Mouse (Mus musculus) kidney, adult 11 months (tissue): ENCODE results near the gene Zc3h14.

Experiments used
- DNase-seq: peaks from one replicate; pipeline ENCODE4 v3.0.0; 2022

Zc3h14 gene

DNA sequence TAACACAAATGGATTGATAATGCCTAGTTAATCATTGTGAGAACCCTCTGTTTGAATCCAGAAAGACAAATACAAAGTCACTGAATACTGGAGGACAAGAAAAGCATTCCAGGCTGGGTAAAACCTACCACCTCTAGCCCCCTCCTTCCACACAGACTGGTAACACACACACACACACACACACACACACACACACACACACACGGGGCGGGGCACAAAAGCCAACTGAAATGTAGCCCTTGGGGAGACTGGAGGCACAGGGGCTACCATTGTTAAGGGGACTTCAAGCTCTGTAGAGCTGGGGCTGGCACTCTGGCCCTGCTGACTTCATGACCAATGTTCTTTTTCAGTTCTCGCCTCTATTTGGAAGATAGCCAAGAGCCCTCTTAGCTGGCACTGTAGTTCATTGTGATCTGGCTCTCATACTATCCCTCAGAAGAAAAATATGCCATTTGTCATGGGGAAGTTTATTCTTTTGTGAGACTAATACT lies 5.7 kb upstream of the Zc3h14 start:
- no peak for DNase-seq

- no peak for DNase-seq
Measured at GRCm38 (mm10) chr12:98745626-98746025, 1.1 kb upstream of the Zc3h14 start.

GRCm38 (mm10) chr12:98746131-98746530 lies 633 bp upstream of the Zc3h14 start:
- DNase-seq, result peak; percentile 72

DNA sequence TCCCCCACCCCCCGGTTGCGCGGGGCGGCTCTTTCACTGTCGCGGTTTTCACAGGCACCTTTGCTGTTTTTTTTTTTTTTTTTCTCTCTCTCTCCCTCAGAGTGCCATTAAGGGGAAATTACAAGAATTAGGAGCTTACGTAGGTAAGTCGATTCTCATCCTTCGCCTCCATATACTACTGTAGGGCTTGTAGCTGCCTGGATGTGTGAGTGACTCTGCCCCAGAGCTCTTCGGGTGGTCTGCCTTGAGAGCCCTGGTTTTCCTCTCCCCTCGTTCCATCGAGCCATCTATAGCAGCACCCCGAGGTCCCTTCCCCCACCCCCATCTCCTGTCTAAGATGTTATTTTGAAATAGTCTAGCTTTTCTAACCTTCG lies 603 bp downstream of the Zc3h14 start:
- no peak for DNase-seq

GRCm38 (mm10) chr12:98757636-98758035 lies 10.9 kb downstream of the Zc3h14 start:
- DNase-seq, result no peak

DNA sequence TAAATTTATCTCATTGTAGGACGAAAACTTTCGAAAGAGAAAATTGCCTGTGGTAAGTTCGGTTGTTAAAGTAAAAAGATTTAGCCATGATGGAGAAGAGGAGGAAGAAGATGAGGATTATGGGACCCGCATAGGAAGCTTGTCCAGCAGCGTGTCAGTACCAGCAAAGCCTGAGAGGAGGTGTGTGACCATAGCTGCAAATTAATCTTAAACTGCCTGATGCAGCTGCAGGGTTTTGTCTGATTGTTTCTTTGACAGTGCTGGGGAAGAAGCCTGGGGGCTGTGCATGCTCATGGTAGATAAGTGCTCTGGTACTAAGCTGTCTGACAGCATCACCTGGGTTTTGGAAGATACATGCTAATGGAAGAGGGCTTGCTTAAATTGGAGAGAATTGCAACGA lies 12.9 kb downstream of the Zc3h14 start:
- DNase-seq, result no peak

GRCm38 (mm10) chr12:98766241-98766640 lies 19.5 kb downstream of the Zc3h14 start:
- DNase-seq, result no peak

DNA sequence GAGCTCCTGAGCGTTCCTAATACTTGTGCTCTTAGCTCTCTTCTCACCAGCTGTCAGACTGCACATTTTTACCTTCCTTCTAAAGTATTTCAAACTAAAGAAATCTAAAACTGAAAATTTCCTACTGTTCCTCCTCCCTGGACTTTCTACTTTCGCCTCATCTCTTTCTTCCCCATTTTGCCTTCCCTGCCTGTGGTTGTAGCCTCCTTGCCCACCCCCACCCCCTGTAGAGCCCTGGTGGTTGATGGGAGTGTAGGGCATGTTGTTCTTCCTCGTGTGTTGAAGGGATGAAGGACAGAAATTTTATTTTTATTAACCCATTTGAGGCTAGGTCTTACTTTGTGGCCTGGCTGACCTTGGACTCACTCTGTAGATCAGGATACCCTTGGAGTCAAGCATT lies 30.7 kb downstream of the Zc3h14 start:
- DNase-seq, result no peak

DNA sequence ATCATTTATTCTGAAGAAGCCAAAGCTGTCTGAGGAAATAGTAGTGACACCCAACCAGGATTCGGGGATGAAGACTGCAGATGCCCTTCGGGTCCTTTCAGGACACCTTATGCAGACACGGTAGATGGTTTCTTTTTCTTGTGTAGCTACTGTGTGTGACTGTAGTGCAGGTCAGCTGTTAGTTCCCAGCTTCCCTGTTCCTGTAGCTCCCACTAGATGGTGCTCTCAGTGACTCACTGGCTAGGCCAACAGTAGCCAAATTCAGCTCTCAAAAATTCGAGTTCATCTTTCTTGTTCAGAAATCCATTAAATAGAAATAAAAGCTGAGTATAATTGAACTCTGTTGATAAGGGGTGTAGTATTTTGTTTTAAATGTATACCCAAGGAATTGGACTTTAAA lies 32.4 kb downstream of the Zc3h14 start:
- peak; percentile 12 for DNase-seq

GRCm38 (mm10) chr12:98784251-98784650 lies 37.5 kb downstream of the Zc3h14 start:
- DNase-seq, result no peak

DNA sequence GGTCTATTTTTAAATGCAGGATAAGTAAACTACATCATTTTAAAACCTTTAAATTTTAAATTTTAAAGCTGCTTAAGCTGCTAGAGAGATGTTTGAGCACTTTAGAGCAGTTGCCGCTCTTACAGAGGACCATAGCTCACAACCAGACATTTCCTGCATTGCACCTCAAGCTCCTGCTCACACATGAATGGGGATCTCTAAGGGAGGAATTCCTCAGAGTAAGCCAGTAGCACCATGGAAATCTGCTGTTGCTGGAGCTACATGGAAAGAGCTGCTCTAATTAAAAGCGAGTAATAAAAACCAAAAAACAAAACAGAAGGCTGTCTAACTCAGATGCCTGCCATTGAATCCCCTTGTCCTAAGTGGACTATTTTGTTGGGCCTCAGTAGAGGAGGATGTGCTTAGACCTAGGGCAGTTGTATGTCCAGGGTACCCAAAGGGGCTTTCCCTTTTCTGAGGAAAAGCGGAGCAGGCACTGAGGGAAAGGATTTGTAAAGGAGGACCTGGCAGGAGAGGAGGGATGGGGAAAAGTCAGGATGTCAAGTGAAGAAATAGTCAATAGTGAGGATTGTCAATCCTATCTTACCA lies 49.1 kb downstream of the Zc3h14 start:
- no peak for DNase-seq

- DNase-seq, result no peak
Measured at GRCm38 (mm10) chr12:98800334-98800733, 53.6 kb downstream of the Zc3h14 start.

DNA sequence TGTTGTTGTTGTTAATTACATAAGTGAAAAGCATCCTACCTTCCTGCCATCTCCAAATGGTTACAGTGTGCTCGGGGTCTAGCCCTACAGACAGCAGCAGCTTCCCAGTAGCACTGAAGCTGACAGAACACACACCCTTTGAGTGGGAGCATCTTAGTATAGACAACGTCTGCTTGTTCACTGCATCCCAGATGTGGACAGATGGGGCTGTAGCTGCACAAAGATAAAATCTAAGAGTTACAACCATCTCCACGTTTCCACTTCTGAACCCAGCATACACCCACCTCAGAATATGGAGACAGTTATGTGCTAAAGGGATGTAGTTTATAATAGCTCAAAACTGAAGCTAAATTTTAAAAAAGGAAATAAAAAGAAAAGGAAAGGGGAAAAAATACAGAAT lies 55.5 kb downstream of the Zc3h14 start:
- no peak for DNase-seq

- no peak for DNase-seq
Measured at GRCm38 (mm10) chr12:98804078-98804748, 57.4 kb downstream of the Zc3h14 start.

GRCm38 (mm10) chr12:98820781-98821180 lies 74.0 kb downstream of the Zc3h14 start:
- DNase-seq, result no peak

DNA sequence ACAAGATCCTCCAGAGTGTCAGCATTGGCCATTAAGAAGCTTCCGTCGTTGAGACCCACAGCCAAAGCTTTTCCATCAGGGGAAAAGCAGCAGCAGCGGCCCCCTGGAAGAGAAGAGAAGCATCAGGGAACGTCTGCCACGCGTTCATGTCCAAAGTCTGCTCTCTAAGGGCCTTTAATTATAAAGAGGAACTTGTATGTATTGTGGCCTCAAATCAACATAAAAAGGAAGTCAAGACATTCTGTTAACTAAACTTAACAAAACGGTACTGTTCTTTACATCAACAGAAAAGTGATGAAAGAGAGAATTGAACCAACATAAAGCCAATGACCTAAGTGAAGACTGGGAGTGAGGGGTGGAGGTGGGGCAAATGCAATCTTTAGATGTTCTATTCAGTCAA lies 84.4 kb downstream of the Zc3h14 start:
- DNase-seq, result no peak

- DNase-seq, result no peak
Measured at GRCm38 (mm10) chr12:98832929-98833598, 86.3 kb downstream of the Zc3h14 start.

DNA sequence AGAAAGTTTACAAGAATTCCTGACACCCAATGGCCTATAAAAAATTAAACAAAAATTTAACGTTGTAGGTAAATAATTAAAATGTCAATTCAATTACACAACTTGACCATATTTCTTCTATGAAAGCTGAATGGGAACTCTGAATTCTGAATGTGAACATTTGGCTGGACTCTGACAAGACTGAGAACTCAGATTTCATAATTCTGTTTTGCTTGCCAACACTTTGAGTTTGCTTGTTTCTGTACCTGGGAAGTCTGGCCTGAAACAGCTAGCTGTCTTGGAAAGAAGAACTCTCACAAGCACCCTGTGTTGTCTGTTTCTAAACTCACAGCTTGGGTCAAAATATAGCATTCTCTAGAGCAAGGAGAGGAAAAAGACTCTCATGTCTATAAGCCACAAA lies 87.1 kb downstream of the Zc3h14 start:
- DNase-seq, result no peak

GRCm38 (mm10) chr12:98834879-98835278 lies 88.1 kb downstream of the Zc3h14 start:
- no peak for DNase-seq

GRCm38 (mm10) chr12:98835466-98835865 lies 88.7 kb downstream of the Zc3h14 start:
- no peak for DNase-seq
